Mouse (Mus musculus) thymus, postnatal 4 days (tissue): ENCODE results near the gene Ache.

ENCODE experiments used
- DNase-seq: peaks from one replicate; pipeline ENCODE4 v3.0.0; 2021

Ache gene

GRCm38 (mm10) chr5:137295712-137296111 lies 8.4 kb downstream of the Ache start:
- DNase-seq, result no peak

GRCm38 (mm10) chr5:137297126-137297525 lies 9.8 kb downstream of the Ache start:
- no peak for DNase-seq

- no peak for DNase-seq
Observed at GRCm38 (mm10) chr5:137299240-137299639, 11.9 kb downstream of the Ache start.

- no peak for DNase-seq
Observed at GRCm38 (mm10) chr5:137301253-137301652, 13.9 kb downstream of the Ache start.

- DNase-seq, result no peak
Observed at GRCm38 (mm10) chr5:137303609-137304008, 16.3 kb downstream of the Ache start.

- DNase-seq, result no peak
Observed at GRCm38 (mm10) chr5:137304165-137304564, 16.8 kb downstream of the Ache start.

GRCm38 (mm10) chr5:137304816-137305215 lies 17.5 kb downstream of the Ache start:
- no peak for DNase-seq

- DNase-seq, result no peak
Observed at GRCm38 (mm10) chr5:137305822-137306221, 18.5 kb downstream of the Ache start.

GRCm38 (mm10) chr5:137306439-137307005 lies 19.2 kb downstream of the Ache start:
- no peak for DNase-seq

GRCm38 (mm10) chr5:137307071-137307912 lies 20.0 kb downstream of the Ache start, which contains the start of gene Srrt:
Gene Srrt, minus strand, starts transcription at chr5:137307674.
- DNase-seq, result peak; percentile 91

GRCm38 (mm10) chr5:137308356-137308755 lies 21.0 kb downstream of the Ache start:
- DNase-seq, result no peak

- DNase-seq, result no peak
Observed at GRCm38 (mm10) chr5:137313466-137314192, 26.3 kb downstream of the Ache start.

- peak; percentile 59 for DNase-seq
Observed at GRCm38 (mm10) chr5:137314193-137315083, 27.1 kb downstream of the Ache start, which contains the start of gene Trip6. Gene Trip6, minus strand, starts transcription at chr5:137314404.

GRCm38 (mm10) chr5:137315084-137315903 lies 28.0 kb downstream of the Ache start:
- DNase-seq, result peak; percentile 75

- DNase-seq, result no peak
Observed at GRCm38 (mm10) chr5:137317361-137317760, 30.0 kb downstream of the Ache start.

- DNase-seq, result no peak
Observed at GRCm38 (mm10) chr5:137318570-137318969, 31.3 kb downstream of the Ache start.

GRCm38 (mm10) chr5:137320996-137321395 lies 33.7 kb downstream of the Ache start:
- DNase-seq, result no peak

GRCm38 (mm10) chr5:137330910-137331309 lies 43.6 kb downstream of the Ache start:
- no peak for DNase-seq

GRCm38 (mm10) chr5:137332857-137333511 lies 45.7 kb downstream of the Ache start:
- DNase-seq, result no peak

- peak; percentile 98 for DNase-seq
Observed at GRCm38 (mm10) chr5:137333512-137334174, 46.3 kb downstream of the Ache start, which contains the start of gene Slc12a9. Gene Slc12a9, minus strand, starts transcription at chr5:137333597.
